Mouse (Mus musculus): ENCODE measurements around the gene Trim27. TPM values are rescaled to one million over a fixed set of nuclear protein-coding genes. Genes with fewer than 3 reads are reported as not detected.

The Trim27 gene
- total and polyA plus RNA-seq, 3 experiments: 134 to 198 (median 146) TPM

- no peak overlapping the region for H3K4me3 ChIP-seq (replicated peaks in 1 of 3; ENCODE audit: low read depth in 2 of 3, low read length in 2 of 3, poor library complexity in 1 of 3)
- H3K79me2 ChIP-seq (replicated peaks; ENCODE audit: control insufficient read depth, extremely low read depth, insufficient read depth, poor library complexity, severe bottlenecking): peaks cover 20% of the 10 kb centered on the region
- in situ Hi-C loops (cut with MboI; ENCODE audit: low pct_ligation_motif_present, low pct_unique_long_range_greater_than_20kb, low sequenced_read_pairs): loop anchor here (5.0 to 10.0 kb wide), 2 partner anchors 45 to 847 kb away; no protein-coding TSS in a partner anchor
- no peak overlapping the region for H3K4me2 ChIP-seq (ENCODE audit: insufficient read depth, low read depth, poor library complexity, severe bottlenecking)
- H3K9me3 ChIP-seq (replicated peaks; ENCODE audit: low read length): no peaks in the 10 kb centered on the region
- dilution Hi-C loops (cut with MboI; ENCODE audit: extremely low pct_ligation_motif_present, extremely low pct_unique_long_range_greater_than_20kb, low sequenced_read_pairs): no loop called here
- H3K9ac ChIP-seq (ENCODE audit: insufficient read depth, low read depth): no peak overlapping the region
- no peak for TF ChIP-seq TCF12 (IDR thresholded peaks at IDR 0.05; ENCODE audit: low read depth, low read length)
- no peak for TF ChIP-seq ZNF384 (IDR thresholded peaks at IDR 0.05; ENCODE audit: low read depth, low read length)
- TF ChIP-seq PAX5 (IDR thresholded peaks at IDR 0.05; ENCODE audit: low read length): no peak
- TF ChIP-seq RCOR1 (conservative IDR thresholded peaks at IDR 0.05; ENCODE audit: low read depth, low read length): no peak
- TF ChIP-seq USF2 (conservative IDR thresholded peaks at IDR 0.05; ENCODE audit: low read depth, low read length): no peak
- no peak for TF ChIP-seq ELF1 (IDR thresholded peaks at IDR 0.05; ENCODE audit: low read depth, low read length)
- TF ChIP-seq RAD21 (IDR thresholded peaks at IDR 0.05; ENCODE audit: low read depth, low read length): no peak
- no peak for TF ChIP-seq GABPA (IDR thresholded peaks at IDR 0.05; ENCODE audit: insufficient replicate concordance, low read depth, low read length)
- TF ChIP-seq ETS1 (conservative IDR thresholded peaks at IDR 0.05; ENCODE audit: low read depth, low read length): no peak
- TF ChIP-seq KAT2A (IDR thresholded peaks at IDR 0.05; ENCODE audit: insufficient replicate concordance, low read length): no peak
- TF ChIP-seq NELFE (IDR thresholded peaks at IDR 0.05; ENCODE audit: low read depth, low read length): no peak
- no peak for TF ChIP-seq BHLHE40 (IDR thresholded peaks at IDR 0.05; ENCODE audit: low read depth, low read length)
- no peak for TF ChIP-seq JUN (IDR thresholded peaks at IDR 0.05; ENCODE audit: insufficient read depth, low read depth, low read length)
- TF ChIP-seq MAX (IDR thresholded peaks at IDR 0.05; ENCODE audit: low read length): no peak
- no peak for TF ChIP-seq CTCF (conservative IDR thresholded peaks at IDR 0.05 in 1 of 2, IDR thresholded peaks at IDR 0.05 in 1 of 2; ENCODE audit: low read depth in 2 of 2, low read length in 2 of 2)
- no peak for TF ChIP-seq IRF4 (IDR thresholded peaks at IDR 0.05; ENCODE audit: low read depth, low read length)
- no peak for TF ChIP-seq JUND (conservative IDR thresholded peaks at IDR 0.05; ENCODE audit: low read depth, low read length)
- no peak overlapping the region for H3K27ac ChIP-seq (ENCODE audit: insufficient read depth, low read depth)
- peaks cover 3% of the 10 kb centered on the region for H3K27me3 ChIP-seq (replicated peaks)
- no peak for DNase-seq (ENCODE audit: extremely low read depth)
- H3K4me1 ChIP-seq (ENCODE audit: control insufficient read depth in 1 of 2, insufficient read depth in 2 of 2): peaks cover 6 to 36% of the 10 kb centered on the region in 2 experiments
- peaks cover 5 to 11% of the 10 kb centered on the region in 2 experiments for H3K36me3 ChIP-seq (replicated peaks in 1 of 2; ENCODE audit: control insufficient read depth in 1 of 2, insufficient read depth in 1 of 2, low read length in 1 of 2)
Measured at GRCm38 (mm10) chr13:21177657-21178056, 1.6 kb upstream of the Trim27 start.

GRCm38 (mm10) chr13:21178364-21178763 lies 881 bp upstream of the Trim27 start:
- H3K79me2 ChIP-seq (replicated peaks; ENCODE audit: control insufficient read depth, extremely low read depth, insufficient read depth, poor library complexity, severe bottlenecking): peaks cover 27% of the 10 kb centered on the region
- TF ChIP-seq KAT2A (IDR thresholded peaks at IDR 0.05; ENCODE audit: insufficient replicate concordance, low read length) (no peak), NRF1 (IDR thresholded peaks at IDR 0.05; ENCODE audit: low read depth, low read length) (no peak)
- H3K4me1 ChIP-seq (ENCODE audit: control insufficient read depth in 1 of 2, insufficient read depth in 2 of 2): peaks cover 6 to 43% of the 10 kb centered on the region in 2 experiments

More at GRCm38 (mm10) chr13:21178364-21178763, 881 bp upstream of the Trim27 start:
- DNase-seq (ENCODE audit: extremely low read depth): no peak
- no peak overlapping the region for H3K9ac ChIP-seq (ENCODE audit: insufficient read depth, low read depth)
- H3K27me3 ChIP-seq (replicated peaks): peaks cover 3% of the 10 kb centered on the region
- in situ Hi-C loops (cut with MboI; ENCODE audit: low pct_ligation_motif_present, low pct_unique_long_range_greater_than_20kb, low sequenced_read_pairs): loop anchor here (5.0 to 10.0 kb wide), 2 partner anchors 44 to 846 kb away; no protein-coding TSS in a partner anchor
- peak overlapping the region; percentile 98; the same call in 1 of the 2 replicates for H3K4me2 ChIP-seq (ENCODE audit: insufficient read depth, low read depth, poor library complexity, severe bottlenecking)
- H3K27ac ChIP-seq (ENCODE audit: insufficient read depth, low read depth): no peak overlapping the region
- no peak overlapping the region for H3K4me3 ChIP-seq (replicated peaks in 1 of 3; ENCODE audit: low read depth in 2 of 3, low read length in 2 of 3, poor library complexity in 1 of 3)
- H3K9me3 ChIP-seq (replicated peaks; ENCODE audit: low read length): no peaks in the 10 kb centered on the region
- H3K36me3 ChIP-seq (replicated peaks in 1 of 2; ENCODE audit: control insufficient read depth in 1 of 2, insufficient read depth in 1 of 2, low read length in 1 of 2): peaks cover 10 to 18% of the 10 kb centered on the region in 2 experiments
- dilution Hi-C loops (cut with MboI; ENCODE audit: extremely low pct_ligation_motif_present, extremely low pct_unique_long_range_greater_than_20kb, low sequenced_read_pairs): no loop called here

Measured in CH12.LX (cell line).